Mouse (Mus musculus) MEL (cell line): ENCODE data around the gene Tspan18. TPM values are rescaled to one million over a fixed set of nuclear protein-coding genes. Genes with fewer than 3 reads are reported as not detected.

Experiments used
- DNase-seq: peaks from one replicate; pipeline ENCODE4 v3.0.0; 2011; ENCODE audit warnings: low read depth, low spot score
- H3K27ac ChIP-seq: 2 replicates; pipeline ENCODE4 v1.5.1; 2012; ENCODE audit warnings: low read depth, mild to moderate bottlenecking, control low read depth, low read length, moderate library complexity; ENCODE audit not compliant: control insufficient read depth
- H3K27me3 ChIP-seq, 2 experiments: fragments of 150-350 bp in 1 of 2; sonication (generic) in 1 of 2; 2 replicates each; pipeline ENCODE4 v1.6.1; 2012; ENCODE audit warnings: low read length in 2 of 2, mild to moderate bottlenecking in 2 of 2, improper control_type of control experiment in 1 of 2, moderate library complexity in 1 of 2; ENCODE audit not compliant: insufficient read depth in 2 of 2, control insufficient read depth in 1 of 2
- H3K36me3 ChIP-seq, 2 experiments: 2 replicates each; pipeline ENCODE4 v1.6.1; 2012 to 2014; ENCODE audit warnings: low read length in 2 of 2, improper control_type of control experiment in 1 of 2, inconsistent platforms in 1 of 2, mild to moderate bottlenecking in 1 of 2; ENCODE audit not compliant: insufficient read depth in 2 of 2, control insufficient read depth in 1 of 2
- H3K4me1 ChIP-seq, 2 experiments: fragments of 150-350 bp in 1 of 2; sonication (generic) in 1 of 2; 2 replicates each; pipeline ENCODE4 v1.6.1; 2012; ENCODE audit warnings: low read length in 2 of 2, improper control_type of control experiment in 1 of 2, mild to moderate bottlenecking in 1 of 2; ENCODE audit not compliant: insufficient read depth in 2 of 2, control insufficient read depth in 1 of 2
- H3K4me3 ChIP-seq, 2 experiments: fragments of 150-350 bp in 1 of 2; sonication (generic) in 1 of 2; 2 replicates each; pipeline ENCODE4 v1.5.1; 2012; ENCODE audit warnings: low read depth in 2 of 2, low read length in 2 of 2, mild to moderate bottlenecking in 2 of 2, moderate library complexity in 2 of 2, control low read depth in 1 of 2, improper control_type of control experiment in 1 of 2; ENCODE audit not compliant: control insufficient read depth in 1 of 2, insufficient read depth in 1 of 2
- H3K79me2 ChIP-seq: 2 replicates; pipeline ENCODE4 v1.6.1; 2012; ENCODE audit warnings: mild to moderate bottlenecking, low read length, moderate library complexity; ENCODE audit not compliant: control insufficient read depth, poor library complexity, insufficient read depth
- H3K9ac ChIP-seq: 2 replicates; pipeline ENCODE4 v1.6.1; 2012; ENCODE audit warnings: low read depth, mild to moderate bottlenecking, control low read depth, low read length, moderate library complexity; ENCODE audit not compliant: control insufficient read depth, poor library complexity, severe bottlenecking
- H3K9me3 ChIP-seq: fragments of 150-350 bp; sonication (generic); replicated peaks from 2 replicates; pipeline ENCODE4 v1.6.1; 2012; ENCODE audit warnings: mild to moderate bottlenecking, low read length, improper control_type of control experiment, moderate library complexity; ENCODE audit not compliant: insufficient read depth
- BHLHE40 ChIP-seq: IDR thresholded peaks from 2 replicates; pipeline ENCODE4 v1.6.1; 2012; ENCODE audit warnings: low read depth, mild to moderate bottlenecking, inconsistent platforms, low read length, improper control_type of control experiment, borderline replicate concordance
- ELF1 ChIP-seq: IDR thresholded peaks from 2 replicates; pipeline ENCODE4 v1.6.1; 2014; ENCODE audit warnings: low read depth, mild to moderate bottlenecking, inconsistent platforms, low read length, improper control_type of control experiment, moderate library complexity
- EP300 ChIP-seq, 2 experiments: IDR thresholded peaks; 2 replicates each; pipeline ENCODE4 v1.6.1; 2011; ENCODE audit warnings: improper control_type of control experiment in 2 of 2, low read length in 2 of 2, low read depth in 1 of 2, mild to moderate bottlenecking in 1 of 2
- GABPA ChIP-seq: IDR thresholded peaks from 2 replicates; pipeline ENCODE4 v1.6.1; 2012; ENCODE audit warnings: low read depth, mild to moderate bottlenecking, inconsistent platforms, low read length, improper control_type of control experiment, moderate library complexity
- GATA1 ChIP-seq: IDR thresholded peaks from 2 replicates; pipeline ENCODE4 v1.6.1; 2011; ENCODE audit warnings: low read depth, low read length, improper control_type of control experiment
- HCFC1 ChIP-seq: IDR thresholded peaks from 2 replicates; pipeline ENCODE4 v1.6.1; 2012; ENCODE audit warnings: low read depth, mild to moderate bottlenecking, inconsistent platforms, low read length, improper control_type of control experiment, moderate library complexity
- KAT2A ChIP-seq: conservative IDR thresholded peaks from 2 replicates; pipeline ENCODE4 v1.6.1; 2012; ENCODE audit warnings: low read depth, low read length, improper control_type of control experiment, inconsistent platforms
- MEF2A ChIP-seq: IDR thresholded peaks from 2 replicates; pipeline ENCODE4 v1.6.1; 2014; ENCODE audit warnings: low read depth, mild to moderate bottlenecking, inconsistent platforms, low read length, improper control_type of control experiment; ENCODE audit not compliant: poor library complexity, insufficient replicate concordance, severe bottlenecking; ENCODE audit errors: extremely low read depth
- MXI1 ChIP-seq: IDR thresholded peaks from 2 replicates; pipeline ENCODE4 v1.6.1; 2011; ENCODE audit warnings: mild to moderate bottlenecking, low read depth, low read length, improper control_type of control experiment
- MYB ChIP-seq: IDR thresholded peaks from 2 replicates; pipeline ENCODE4 v1.6.1; 2011; ENCODE audit warnings: mild to moderate bottlenecking, low read depth, low read length, improper control_type of control experiment
- NELFE ChIP-seq: IDR thresholded peaks from 2 replicates; pipeline ENCODE4 v1.6.1; 2011; ENCODE audit warnings: low read depth, low read length, improper control_type of control experiment
- NRF1 ChIP-seq: IDR thresholded peaks from 2 replicates; pipeline ENCODE4 v1.6.1; 2014; ENCODE audit warnings: low read depth, mild to moderate bottlenecking, inconsistent platforms, low read length, improper control_type of control experiment, moderate library complexity; ENCODE audit not compliant: poor library complexity, insufficient read depth, severe bottlenecking
- POLR2A ChIP-seq, 2 experiments: IDR thresholded peaks; 2 replicates each; pipeline ENCODE4 v1.6.1; 2011 to 2012; ENCODE audit warnings: low read length in 2 of 2, mild to moderate bottlenecking in 2 of 2, control low read depth in 1 of 2, improper control_type of control experiment in 1 of 2, low read depth in 1 of 2, moderate library complexity in 1 of 2; ENCODE audit not compliant: control insufficient read depth in 1 of 2, insufficient read depth in 1 of 2, poor library complexity in 1 of 2
- POLR2AphosphoS5 ChIP-seq: IDR thresholded peaks from 2 replicates; pipeline ENCODE4 v1.6.1; 2012; ENCODE audit warnings: low read depth, borderline replicate concordance, mild to moderate bottlenecking, inconsistent platforms, low read length, moderate library complexity, mixed read lengths
- RAD21 ChIP-seq: IDR thresholded peaks from 2 replicates; pipeline ENCODE4 v1.6.1; 2011; ENCODE audit warnings: mild to moderate bottlenecking, low read depth, low read length, improper control_type of control experiment
- RCOR1 ChIP-seq: IDR thresholded peaks from 2 replicates; pipeline ENCODE4 v1.6.1; 2012; ENCODE audit warnings: low read depth, mild to moderate bottlenecking, inconsistent platforms, low read length, improper control_type of control experiment
- SMC3 ChIP-seq: IDR thresholded peaks from 2 replicates; pipeline ENCODE4 v1.6.1; 2011; ENCODE audit warnings: low read depth, low read length, improper control_type of control experiment
- TBP ChIP-seq: IDR thresholded peaks from 2 replicates; pipeline ENCODE4 v1.8.0; 2011; ENCODE audit warnings: low read depth, low read length, improper control_type of control experiment
- USF1 ChIP-seq: IDR thresholded peaks from 2 replicates; pipeline ENCODE4 v1.6.1; 2014; ENCODE audit warnings: low read depth, mild to moderate bottlenecking, inconsistent platforms, low read length, improper control_type of control experiment, moderate library complexity
- USF2 ChIP-seq, 2 experiments: IDR thresholded peaks; 2 replicates each; pipeline ENCODE4 v1.6.1; 2011 to 2012; ENCODE audit warnings: improper control_type of control experiment in 2 of 2, low read length in 2 of 2, borderline replicate concordance in 1 of 2, inconsistent platforms in 1 of 2, low read depth in 1 of 2, mild to moderate bottlenecking in 1 of 2; ENCODE audit not compliant: insufficient read depth in 1 of 2
- ZMIZ1 ChIP-seq: IDR thresholded peaks from 2 replicates; pipeline ENCODE4 v1.6.1; 2012; ENCODE audit warnings: low read depth, mild to moderate bottlenecking, inconsistent platforms, low read length, improper control_type of control experiment, moderate library complexity
- polyA plus RNA-seq, 2 experiments: library from polyadenylated mRNA; stranded (reverse) in 1 of 2; unstranded in 1 of 2; fragments of >175 nt in 1 of 2; fragments of >200 nt in 1 of 2; gene quantifications; 2 replicates each; pipeline versions ENCODE4 v1.2.1 to v1.2.4; 2012; ENCODE audit warnings: low replicate concordance in 2 of 2, low read depth in 1 of 2; ENCODE audit not compliant: insufficient read length in 2 of 2, insufficient read depth in 1 of 2, missing spikeins in 1 of 2
- total RNA-seq: library from RNA; depleted of rRNA; stranded (reverse); fragments of 300-350 nt; gene quantifications from 2 replicates; pipeline ENCODE4 v1.2.3, GENCODE M21; 2012

Tspan18 gene
- total and polyA plus RNA-seq, 3 experiments: 2.2 to 4.4 TPM; not detected in 1

DNA sequence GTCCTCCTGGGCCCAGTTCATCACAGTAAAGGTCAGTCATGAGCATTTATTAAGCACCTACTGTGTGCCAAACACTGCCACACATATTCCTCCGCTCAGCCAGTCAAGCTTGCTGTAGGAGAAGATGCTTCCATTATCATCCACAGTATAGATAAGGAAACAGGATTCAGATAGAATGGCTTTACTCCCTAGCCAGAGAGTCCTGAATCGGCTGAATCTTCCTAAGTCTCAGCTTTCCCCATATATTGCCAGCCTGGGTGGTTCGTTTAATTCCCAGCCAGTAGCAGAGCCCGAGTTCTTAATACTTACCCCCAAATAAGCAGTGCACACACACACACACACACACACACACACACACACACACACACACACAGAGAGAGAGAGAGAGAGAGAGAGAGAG lies 47.6 kb downstream of the Tspan18 start:
- H3K4me1 ChIP-seq: no peaks in the 10 kb centered on the region
- TF ChIP-seq RCOR1: no peak
- TF ChIP-seq GABPA: no peak
- TF ChIP-seq SMC3: no peak
- TF ChIP-seq POLR2A (IDR thresholded peaks at IDR 0.05; ENCODE audit: control insufficient read depth in 1 of 2, insufficient read depth in 1 of 2, low read depth in 1 of 2, low read length in 2 of 2, poor library complexity in 1 of 2): no peak
- no peak for TF ChIP-seq BHLHE40
- TF ChIP-seq ZMIZ1: no peak
- TF ChIP-seq KAT2A: no peak
- no peak for TF ChIP-seq EP300 (IDR thresholded peaks at IDR 0.05; ENCODE audit: low read depth in 1 of 2, low read length in 2 of 2)
- no peak for TF ChIP-seq MXI1
- TF ChIP-seq NELFE: no peak
- TF ChIP-seq TBP: no peak
- TF ChIP-seq RAD21: no peak
- no peak for TF ChIP-seq HCFC1
- no peak for TF ChIP-seq MYB
- no peak for TF ChIP-seq GATA1
- no peak overlapping the region for H3K27ac ChIP-seq
- H3K9me3 ChIP-seq: no peaks in the 10 kb centered on the region
- H3K4me3 ChIP-seq: no peak overlapping the region
- H3K9ac ChIP-seq: no peak overlapping the region
- peaks cover 0 to 4% of the 10 kb centered on the region in 2 experiments; a peak in 2 of 4 replicates for H3K27me3 ChIP-seq
- no peaks in the 10 kb centered on the region for H3K79me2 ChIP-seq
- DNase-seq: no peak
- no peaks in the 10 kb centered on the region for H3K36me3 ChIP-seq

DNA sequence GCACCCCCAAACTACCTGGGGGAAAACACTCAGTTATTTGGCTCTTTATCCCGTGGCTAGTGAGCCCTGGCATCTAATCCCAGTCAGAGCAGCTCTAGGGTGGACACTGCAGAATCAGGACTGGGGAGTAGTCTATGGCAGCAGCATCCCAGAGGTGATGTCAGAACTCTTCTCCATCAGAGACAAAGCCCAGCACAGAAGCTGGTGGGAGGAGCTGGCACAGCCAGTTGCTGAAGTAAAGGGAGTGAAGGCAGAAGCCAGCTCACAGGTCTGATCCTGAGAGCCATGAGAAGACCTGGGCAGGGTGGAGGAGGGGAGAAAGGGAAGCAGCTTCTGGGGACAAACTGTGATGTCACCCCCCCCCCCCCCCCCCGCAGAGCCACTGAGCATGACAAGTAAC lies 48.0 kb downstream of the Tspan18 start:
- DNase-seq: no peak
- Histone ChIP-seq H3K27ac (no peak overlapping the region), H3K27me3 (peaks cover 0 to 4% of the 10 kb centered on the region in 2 experiments; a peak in 2 of 4 replicates), H3K9me3 (no peaks in the 10 kb centered on the region), H3K4me1 (no peaks in the 10 kb centered on the region), H3K9ac (no peak overlapping the region), H3K4me3 (no peak overlapping the region), H3K36me3 (no peaks in the 10 kb centered on the region), H3K79me2 (no peaks in the 10 kb centered on the region)
- TF ChIP-seq POLR2AphosphoS5 (no peak), NELFE (no peak), MEF2A (no peak), NRF1 (no peak), ZMIZ1 (no peak), TBP (no peak), USF1 (no peak), POLR2A (IDR thresholded peaks at IDR 0.05; ENCODE audit: control insufficient read depth in 1 of 2, insufficient read depth in 1 of 2, low read depth in 1 of 2, low read length in 2 of 2, poor library complexity in 1 of 2) (no peak), RAD21 (no peak), USF2 (IDR thresholded peaks at IDR 0.05; ENCODE audit: borderline replicate concordance in 1 of 2, insufficient read depth in 1 of 2, low read depth in 1 of 2, low read length in 2 of 2) (no peak), MXI1 (no peak), ELF1 (no peak)
